Mouse (Mus musculus): Measurements from ENCODE around the gene Snap29.

- TF ChIP-seq CTCF (conservative IDR thresholded peaks at IDR 0.05; ENCODE audit: low read length) (no peak), NANOG (IDR thresholded peaks at IDR 0.05; ENCODE audit: borderline replicate concordance, low read length) (no peak)
Observed at GRCm38 (mm10) chr16:17405736-17406443, at the start of gene Snap29, which contains the start of gene Pi4ka.

All from E14TG2a.4 (cell line).